Mouse (Mus musculus) testis, postnatal 10 days (tissue): Measurements from ENCODE around the gene Odf3.
"Not testable (repeated sequence)": the region's sequence is repeated elsewhere in the genome, so short reads cannot be mapped to it uniquely, and the experiment has no call there.

Experiments used
- DNase-seq: peaks from one replicate; pipeline ENCODE4 v3.0.0; 2021; ENCODE audit warnings: low spot score

Odf3 gene

DNA sequence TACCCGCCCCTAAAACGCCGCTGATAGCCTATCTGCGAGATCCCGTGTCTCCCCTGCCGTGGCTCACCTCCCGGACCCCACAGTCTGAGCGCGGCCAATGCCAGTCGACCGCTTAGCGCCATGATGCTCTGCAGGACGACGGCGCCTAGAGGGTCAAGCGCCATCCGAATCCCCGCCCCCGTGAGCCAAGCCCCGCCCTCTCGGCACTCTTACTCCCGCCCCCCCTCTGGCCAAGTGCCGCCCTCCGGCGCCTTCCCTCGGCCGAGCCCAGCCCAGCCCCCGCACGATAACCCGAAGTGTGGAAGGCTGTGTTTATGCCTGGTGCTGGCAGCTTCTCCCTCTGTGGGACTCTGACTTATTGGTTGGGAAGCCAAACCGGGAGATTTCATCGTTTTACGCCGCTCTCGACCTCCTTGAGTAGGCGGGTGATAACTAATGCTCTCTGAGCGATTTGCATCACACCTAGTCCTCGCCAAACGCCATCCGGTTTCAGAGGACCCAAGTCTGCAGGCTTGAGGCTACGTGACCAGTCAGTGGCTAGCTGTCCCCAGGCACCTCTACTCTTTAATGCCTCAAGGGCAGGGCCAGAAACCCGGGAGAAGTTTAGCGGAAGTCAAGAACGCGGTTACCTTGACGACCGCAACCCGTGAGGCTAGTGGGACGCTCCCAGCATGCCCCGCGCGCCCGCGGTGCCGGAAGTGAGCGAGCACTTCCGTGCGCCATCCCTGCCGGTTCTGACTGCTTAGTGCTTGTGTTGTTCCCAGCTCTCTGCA is 34.3 kb downstream of the Odf3 start, which contains the start of the genes Psmd13 and Sirt3:
Psmd13 (plus strand) TSS at position 273 of the 773 bp plus-strand sequence.
Sirt3 (minus strand) TSS at position 614 of the 773 bp plus-strand sequence.
- peak; percentile 99 for DNase-seq

DNA sequence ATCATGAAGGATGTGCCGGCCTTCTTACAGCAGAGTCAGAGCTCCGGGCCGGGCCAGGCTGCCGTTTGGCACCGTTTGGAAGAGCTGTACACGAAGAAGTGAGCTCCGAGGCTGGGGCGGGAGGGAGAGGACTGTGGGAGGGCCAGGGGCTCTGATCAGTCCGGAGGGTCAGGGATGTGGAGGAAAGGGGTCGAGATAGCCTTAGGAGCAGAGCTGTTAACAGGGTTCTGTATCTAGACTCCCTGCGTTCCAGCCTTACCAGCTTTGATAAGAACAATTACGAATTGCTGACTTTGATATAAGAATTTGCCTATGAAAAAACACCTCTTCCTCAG is 34.8 kb downstream of the Odf3 start:
- no peak for DNase-seq

DNA sequence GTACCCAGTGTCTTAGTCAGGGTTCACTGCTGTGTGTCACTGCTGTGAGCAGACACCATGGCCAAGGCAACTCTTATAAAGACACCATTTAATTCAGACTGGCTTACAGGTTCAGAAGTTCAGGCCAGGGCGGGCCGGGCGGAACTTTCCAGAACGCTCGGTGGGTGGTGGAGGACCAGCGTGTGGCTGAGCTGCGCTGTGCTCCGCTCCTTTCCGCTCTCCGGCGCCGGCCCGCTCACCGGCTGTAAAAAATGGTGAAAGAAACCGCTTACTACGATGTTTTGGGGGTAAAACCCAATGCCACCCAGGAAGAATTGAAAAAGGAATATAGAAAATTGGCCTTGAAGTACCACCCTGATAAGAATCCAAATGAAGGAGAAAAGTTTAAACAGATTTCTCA is 43.0 kb downstream of the Odf3 start:
- not testable (repeated sequence) for DNase-seq

DNA sequence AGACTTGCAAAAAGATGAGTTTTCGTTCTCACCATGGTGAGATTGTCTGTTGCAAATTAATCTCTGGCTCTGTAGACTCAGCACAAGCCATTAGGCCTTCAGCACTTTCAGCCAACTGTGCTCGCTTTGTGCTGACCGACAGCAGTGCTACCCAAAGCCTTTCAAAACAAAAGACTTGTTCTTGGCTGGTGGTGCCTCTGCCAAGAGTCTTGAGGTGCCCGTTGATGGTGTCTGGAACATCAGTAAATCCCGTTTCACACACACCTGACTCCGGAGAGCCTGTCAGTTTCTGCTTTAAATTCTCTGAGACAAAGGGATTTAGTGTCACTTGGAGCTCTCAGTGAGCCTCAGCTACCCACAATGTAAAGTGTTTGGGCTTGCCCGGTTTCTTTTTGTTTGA is 46.4 kb downstream of the Odf3 start:
- DNase-seq = no peak

DNA sequence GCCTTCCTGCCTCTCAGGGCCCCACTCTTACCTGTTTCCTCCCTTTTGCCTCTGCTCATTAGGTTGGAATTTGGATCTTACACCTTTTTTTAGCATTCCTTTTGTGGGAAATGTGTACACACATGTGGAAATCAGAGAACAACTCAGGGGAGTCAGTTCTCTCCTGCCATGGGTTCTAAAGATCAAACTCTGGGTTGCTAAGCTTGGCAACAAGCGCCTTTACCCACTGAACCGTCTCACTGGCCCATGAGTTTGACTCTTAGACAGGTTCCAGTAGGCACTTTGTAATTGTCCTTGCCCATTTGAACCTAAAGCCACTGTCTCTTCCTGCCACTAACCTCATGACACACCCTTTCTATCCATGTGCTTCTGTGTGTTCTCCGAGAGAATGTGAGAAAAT is 47.0 kb downstream of the Odf3 start:
- DNase-seq = no peak

DNA sequence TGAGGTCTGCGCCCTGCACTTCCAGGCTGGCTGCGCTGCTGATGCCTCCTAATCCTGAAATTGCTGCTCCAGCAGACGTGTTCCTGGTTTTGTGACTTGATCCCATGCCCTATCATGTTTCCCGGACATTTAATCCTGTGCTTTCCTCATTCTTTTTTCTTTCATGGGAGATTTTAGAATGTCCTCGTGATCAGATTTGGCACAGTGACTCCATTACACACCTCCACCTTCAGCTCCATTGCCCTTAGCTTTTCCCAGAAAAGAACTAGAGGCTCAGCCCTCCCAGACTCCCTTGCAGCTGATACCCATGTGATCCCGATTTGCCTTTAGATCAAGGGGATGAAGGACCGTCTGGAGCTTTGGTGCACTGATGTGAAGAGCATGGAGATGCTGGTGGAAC is 50.3 kb downstream of the Odf3 start:
- no peak for DNase-seq

DNA sequence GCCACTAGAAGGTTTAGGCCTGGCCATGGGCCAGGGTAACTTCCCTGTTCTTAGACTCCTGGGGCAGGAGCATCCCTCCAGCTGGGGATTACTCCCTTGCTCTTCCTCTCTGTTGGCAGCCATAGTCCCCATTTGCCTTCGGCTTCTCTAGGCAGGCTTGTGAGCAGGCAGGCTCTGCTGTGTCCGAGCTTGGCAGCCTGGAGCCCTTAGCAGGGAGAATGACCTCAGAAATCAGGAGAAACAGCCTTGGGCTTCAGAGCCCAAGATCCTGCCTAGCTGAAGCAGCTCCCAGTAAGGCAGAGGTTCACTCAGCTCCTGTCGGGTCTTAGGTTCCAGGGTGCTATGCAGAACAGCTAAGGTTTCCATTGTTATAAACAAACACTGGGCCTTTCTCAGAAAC is 51.5 kb downstream of the Odf3 start:
- DNase-seq = no peak

DNA sequence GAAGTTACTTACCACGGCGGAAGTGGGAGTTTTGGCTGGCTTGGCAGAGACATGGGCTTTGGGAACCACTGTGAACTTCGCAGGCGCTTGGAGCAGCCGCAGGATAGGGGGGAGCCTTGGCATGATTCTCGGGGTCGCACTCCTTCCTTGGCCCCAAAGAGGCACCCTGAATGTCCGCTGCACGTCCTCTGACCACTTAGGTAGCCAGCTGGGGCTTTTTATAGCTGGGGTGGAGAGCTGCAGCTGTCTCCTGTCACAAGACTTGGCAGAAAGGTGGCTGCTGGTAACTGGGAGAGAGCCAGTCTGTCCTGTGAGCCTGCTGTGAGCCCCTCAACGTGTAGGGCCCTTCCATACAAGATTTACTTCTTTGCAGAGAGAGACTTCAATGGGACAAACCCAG is 52.6 kb downstream of the Odf3 start, which contains the start of gene Cox8b:
Cox8b (minus strand) TSS at position 227 of the 400 bp plus-strand sequence.
- no peak for DNase-seq
